Mouse (Mus musculus) embryonic fibroblast, embryonic 13.5 days (primary cell): ENCODE data around the gene Tmem210.

Experiments
- CTCF ChIP-seq: IDR thresholded peaks from 2 replicates; pipeline ENCODE4 v1.5.1; 2011; ENCODE audit warnings: mild to moderate bottlenecking, control low read depth, low read length, moderate library complexity, borderline replicate concordance; ENCODE audit not compliant: insufficient read depth
- POLR2A ChIP-seq: IDR thresholded peaks from 2 replicates; pipeline ENCODE4 v1.6.1; 2011; ENCODE audit warnings: low read depth, mild to moderate bottlenecking, control low read depth, low read length, moderate library complexity

- peak; percentile 53 for TF ChIP-seq CTCF
- TF ChIP-seq POLR2A = no peak
Measured at GRCm38 (mm10) chr2:25292856-25293255, 4.9 kb downstream of the Tmem210 start.
